Mouse (Mus musculus) mature B cell (primary cell): Measurements from ENCODE around the gene Itsn1.

Experiments
- in situ Hi-C: fragments of 300-500 bp; cut with MboI; formaldehyde crosslinking; loops from 2 replicates; pipeline ENCODE4 v1.14.3; 2019

Itsn1 gene

DNA sequence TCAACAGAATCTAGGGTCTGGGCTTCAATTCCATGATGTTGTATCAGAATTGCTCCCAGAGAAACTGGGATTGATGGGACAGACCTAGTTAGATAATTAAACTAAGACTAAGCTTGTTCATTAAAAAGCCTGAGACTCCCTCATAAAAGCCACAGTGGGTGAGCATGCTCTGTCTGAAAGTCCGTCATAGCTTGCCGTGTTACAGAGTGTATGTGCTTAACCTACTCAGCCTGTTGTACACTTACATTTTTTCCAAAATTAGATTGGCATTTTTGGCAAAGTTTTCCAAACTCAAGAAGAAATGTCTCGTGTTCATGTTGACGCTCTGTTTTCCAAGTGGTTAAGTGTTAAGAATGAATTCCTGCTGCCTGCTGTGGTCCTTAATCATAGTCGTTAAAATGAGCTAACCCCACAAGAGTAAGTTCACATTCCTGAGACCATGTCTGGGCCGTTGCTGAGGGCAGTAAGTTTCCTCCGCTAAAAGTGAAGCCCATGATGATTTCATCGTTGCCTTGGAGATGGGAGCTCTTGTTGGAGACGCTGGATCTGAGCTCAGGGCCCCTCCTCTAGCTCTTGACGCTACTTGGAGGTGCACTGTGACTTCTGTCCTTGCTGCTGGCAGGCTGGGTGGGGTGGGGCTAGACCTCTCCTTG lies 117.1 kb downstream of the Itsn1 start:
- in situ Hi-C loops, result no loop called here

DNA sequence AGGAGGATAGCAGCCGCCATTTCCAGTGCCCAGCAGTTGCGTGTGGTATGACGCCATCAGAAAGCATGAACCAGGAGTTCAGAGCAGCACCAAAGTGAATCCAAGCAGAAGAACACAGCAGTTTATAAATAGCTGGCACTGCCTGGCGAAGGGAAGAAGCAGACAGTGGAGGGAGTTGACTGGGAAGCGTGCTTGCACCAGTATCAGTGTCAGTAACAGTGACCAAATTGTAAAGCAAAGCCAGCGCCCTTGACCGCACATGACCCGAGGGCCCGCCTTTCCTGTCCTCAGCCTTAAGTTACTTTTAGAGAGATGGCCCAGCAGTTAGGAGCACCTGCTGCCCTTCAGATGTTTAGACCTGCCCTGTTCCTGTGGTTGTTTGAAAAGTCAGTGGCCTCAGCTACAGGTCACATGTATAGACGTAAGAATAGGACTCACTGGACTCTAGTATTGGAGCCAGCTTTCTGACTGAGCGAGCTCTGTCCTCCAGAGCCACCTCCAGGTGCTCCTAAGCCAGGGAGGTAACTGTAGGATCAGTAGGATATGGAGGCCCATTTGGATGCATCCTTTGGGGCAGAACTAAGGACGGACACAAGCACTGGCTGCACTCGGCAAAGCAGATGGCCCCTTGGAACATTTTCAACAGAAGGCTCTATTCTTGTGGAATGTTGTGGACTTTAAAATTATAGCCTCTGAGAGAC lies 118.6 kb downstream of the Itsn1 start:
- in situ Hi-C loops, result no loop called here

DNA sequence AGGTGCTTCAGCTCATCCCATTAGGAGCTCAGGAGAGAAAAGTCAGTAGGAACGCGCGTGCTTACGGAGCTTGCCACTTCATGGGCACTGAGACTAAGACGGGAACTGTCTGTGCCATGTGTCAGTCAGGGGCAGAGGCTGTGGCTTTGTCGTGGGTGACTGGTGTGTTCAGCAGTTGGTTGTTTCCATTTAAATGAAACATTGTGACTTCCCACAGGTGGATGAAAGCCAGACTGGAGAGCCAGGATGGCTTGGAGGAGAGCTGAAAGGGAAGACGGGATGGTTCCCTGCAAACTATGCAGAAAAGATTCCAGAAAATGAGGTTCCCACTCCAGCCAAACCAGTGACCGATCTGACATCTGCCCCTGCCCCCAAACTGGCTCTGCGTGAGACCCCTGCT lies 119.4 kb downstream of the Itsn1 start:
- in situ Hi-C loops, result no loop called here

DNA sequence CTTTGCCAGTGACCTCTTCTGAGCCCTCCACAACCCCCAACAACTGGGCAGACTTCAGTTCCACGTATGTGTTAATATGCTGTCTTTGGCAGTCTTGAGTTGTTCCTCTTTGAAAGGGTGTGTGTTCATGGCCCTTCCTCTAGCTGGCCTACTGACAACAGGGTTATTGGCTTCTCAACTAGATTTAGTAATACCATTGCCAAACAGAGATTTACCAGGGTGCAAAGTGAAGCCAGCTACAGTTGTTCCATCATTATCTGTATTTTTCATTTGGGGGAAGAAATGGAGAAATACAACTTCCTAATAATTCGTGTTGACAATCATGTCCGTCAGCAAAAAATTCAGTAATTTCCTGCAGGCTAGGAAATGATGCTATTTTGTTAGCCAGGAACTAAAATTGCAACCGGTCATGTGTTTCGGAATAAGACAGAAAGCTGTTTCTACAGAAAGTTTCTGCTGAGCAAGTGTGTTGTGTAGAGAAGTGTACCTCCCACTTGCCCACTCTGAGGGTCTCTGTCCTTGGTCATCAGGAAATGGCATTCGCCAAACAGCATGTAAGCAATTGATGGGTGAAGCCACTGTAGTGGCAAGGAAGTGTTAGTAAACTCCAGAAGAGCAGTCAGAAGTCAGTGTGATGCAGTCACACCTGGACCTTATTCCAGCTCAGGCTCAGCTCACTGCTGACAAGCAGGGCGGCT lies 120.0 kb downstream of the Itsn1 start:
- in situ Hi-C loops, result no loop called here

DNA sequence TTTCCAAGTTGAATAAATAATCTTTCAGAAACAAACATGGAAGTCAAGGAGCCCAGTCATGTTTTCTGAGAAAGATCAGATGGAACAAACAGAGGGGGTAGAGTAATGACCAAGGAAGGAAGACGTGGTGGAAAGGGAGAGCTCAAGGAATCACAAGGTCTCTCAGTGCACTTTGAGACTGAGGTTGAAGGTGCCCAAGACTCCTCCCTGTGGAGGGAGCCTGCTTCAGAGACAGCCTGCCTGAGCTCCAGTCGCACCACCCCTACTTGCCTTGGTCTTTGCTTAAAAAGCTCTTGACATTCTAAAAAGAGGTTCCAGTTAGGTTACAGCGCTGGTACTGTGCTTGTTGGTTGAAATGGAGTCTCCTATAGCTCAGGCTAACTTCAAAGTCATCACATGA lies 121.1 kb downstream of the Itsn1 start:
- in situ Hi-C loops, result no loop called here

DNA sequence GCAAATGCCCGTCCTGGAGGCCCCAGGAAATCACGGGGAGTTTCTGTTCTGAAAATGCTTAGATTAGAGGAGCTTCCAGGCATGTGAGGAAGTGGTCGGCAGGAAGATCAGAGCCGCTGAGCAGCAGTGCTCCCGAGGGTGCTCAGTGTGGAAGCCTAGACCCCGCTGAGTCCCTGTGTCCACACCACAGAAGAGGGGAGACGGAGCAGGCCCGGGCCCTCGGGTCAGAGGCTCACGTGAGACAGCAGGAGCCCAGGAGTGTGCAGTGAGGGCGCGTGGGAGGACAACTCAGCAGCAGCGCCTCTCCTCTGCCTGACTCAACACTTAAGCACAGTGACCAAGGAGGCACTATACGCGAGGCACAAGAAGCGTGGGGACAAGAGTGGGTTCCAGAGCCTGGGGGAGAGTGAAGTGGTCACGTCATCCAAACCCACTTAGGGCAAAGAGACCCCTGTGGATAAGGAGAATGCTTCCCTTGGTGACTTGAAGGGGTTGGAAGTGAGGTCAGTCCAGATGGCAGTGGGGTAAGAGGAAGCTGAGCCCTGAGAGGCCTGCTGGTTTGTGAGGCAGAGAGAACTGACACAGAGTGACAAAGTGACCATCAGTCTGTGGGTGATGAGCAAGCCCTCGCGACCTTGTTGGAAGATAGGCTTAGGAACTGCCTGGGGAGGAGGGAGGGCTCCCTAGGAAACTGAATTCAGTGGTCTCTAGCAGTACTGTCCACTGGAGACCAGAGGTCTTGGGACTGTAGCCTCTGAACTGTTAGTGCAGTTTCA lies 122.6 kb downstream of the Itsn1 start:
- in situ Hi-C loops, result no loop called here

DNA sequence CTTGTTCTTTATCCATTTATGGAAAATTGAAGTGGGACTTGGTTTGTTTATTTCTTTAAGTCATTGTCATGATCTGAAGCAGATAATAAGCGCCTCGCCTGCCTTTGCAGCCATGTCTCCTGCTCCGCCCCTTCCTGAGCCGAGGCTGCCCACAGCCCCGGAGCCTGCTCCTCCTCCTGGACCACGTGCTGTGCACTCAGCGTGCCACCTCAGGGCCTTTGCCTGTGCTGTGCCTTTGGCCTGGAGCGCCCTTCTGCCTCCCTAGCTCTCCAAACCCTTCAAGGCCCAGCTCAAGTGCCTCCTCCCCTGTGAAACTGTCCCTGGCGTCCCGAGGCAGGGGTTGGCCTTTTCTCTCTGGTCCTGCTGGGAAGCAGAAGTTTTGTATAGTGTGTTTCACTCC lies 123.7 kb downstream of the Itsn1 start:
- in situ Hi-C loops, result no loop called here

DNA sequence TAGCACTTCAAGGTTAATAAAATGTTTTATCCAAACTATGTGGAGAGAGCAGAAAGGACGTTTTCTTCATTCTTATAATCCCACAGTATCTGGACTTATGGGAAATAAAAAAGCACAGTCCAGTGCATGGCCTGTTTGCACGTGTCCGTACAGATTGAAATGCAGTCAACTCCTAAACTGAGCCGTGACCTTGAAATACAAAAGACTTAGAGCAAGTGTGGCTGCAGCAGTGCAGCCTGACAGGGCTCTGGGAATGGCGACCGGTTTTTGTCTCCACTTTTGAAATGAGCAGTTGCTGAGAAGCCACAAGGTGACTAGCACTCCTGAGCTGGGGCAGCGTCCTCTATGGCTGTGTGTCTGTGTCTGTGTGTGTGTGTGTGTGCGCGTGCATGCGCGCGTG lies 124.1 kb downstream of the Itsn1 start:
- in situ Hi-C loops, result no loop called here

DNA sequence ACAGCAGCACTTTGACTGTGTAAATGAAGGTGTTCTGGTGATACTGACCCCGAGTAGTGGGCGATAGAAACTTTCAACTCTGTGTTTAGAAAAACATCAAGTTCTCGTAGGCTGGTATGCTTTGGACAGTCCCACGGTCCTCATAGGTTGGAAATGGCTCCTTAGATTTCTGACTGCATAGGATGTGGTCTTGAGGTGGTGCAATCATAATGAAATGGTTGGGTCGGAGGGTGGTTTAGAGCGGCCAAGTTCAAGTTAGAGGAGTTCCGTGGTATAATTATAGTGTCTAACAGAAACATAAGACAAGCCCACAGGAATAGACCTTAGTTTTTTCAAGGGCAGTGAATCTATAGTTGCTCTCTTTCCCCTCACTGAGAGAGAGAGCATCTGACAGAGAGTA lies 129.6 kb downstream of the Itsn1 start:
- in situ Hi-C loops, result no loop called here

DNA sequence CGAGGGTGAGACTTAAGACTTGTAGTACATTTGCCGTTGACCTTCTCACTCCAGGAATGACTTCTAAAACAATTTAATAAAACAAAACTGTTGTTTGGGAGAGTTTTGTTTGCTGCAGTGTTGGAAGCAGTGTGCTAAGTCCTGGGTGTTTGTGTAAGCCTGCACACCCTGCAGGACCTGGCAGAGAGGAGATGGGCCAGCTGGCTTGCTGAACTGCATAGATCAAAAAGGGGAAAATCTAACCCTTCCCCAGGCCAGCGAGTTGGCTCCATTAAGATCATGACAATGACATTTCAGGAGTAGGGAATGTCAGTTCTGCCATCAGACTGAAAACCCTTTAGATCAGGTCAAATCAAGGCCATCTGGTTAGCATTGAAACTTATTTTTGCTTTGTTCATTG lies 130.1 kb downstream of the Itsn1 start:
- in situ Hi-C loops, result no loop called here

DNA sequence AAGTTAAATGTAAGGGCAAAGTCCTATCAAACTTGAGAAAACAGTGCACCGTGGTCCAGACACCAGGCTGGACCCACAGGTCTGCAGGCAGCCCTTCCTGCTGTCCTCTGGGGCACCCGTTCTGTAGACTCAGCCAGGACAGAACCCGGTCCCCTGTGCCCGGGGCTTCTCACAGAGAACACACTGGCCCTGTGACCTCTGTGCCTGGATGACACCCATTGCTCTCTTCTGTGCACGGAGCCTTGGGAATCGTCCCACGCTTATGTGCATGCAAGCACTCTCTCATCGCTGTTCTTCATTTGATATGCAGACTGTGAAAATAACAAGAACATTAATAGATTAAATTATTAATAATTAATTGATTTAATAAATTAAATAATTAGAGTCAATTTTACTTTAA lies 130.9 kb downstream of the Itsn1 start:
- in situ Hi-C loops, result no loop called here

DNA sequence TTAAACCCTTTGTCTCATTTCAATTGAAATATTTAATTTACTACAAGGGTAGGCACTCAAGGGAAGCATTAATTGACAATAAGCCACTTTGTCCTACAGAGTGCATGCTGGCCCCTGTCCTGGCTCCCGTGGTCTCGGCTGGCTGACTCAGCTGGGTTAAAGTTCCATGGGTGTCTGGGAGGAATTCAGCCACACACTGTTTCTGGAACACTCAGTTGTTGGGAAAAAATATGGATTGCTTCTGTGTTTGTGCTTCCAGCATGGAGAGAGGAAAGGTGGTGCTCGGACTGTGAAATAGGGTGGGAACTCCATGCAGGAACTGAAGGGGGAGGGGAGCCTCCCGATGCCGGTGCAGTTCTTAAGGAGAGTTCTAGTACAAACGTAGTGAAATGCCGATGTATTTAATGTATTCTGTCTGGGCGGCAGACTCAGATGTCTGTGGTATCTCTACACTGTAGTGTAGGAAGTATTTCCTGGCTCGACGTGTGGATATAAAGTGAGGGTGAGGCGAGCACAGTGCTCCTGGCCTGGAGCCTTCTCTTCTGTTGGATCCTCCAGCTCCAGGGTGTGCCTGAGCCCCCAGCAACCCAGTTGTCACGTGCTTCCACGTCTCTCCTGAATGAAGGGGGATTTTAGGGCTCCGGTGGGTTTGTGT lies 131.5 kb downstream of the Itsn1 start:
- in situ Hi-C loops, result no loop called here

DNA sequence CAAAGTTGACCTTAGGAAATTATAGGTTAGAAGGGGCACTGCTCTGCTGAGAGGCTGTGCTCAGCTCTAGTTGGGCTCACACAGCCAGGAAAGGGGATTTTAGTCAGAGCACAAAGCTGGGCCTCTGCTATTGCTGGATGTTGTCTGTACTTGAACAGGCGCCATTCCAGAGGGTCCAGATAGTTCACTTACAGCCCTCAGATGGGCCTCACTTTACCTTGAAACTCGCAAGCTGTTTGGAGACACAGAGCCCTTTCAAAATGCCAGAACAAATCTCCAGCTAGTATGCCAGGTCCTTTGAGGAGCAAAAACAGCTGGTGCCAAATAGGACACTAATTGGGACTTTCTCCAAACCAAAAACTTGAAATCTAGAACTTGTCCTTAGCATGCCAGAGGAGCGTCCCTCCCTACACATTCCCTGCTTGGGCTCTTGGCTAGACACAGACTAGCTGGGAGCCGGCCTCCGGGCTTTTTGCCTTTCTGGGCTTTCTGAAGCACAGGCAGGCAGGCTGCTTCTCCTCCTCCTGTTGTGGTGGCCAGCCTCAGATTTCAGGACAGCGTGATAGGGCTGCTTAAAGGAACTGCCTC lies 132.8 kb downstream of the Itsn1 start:
- in situ Hi-C loops, result no loop called here

DNA sequence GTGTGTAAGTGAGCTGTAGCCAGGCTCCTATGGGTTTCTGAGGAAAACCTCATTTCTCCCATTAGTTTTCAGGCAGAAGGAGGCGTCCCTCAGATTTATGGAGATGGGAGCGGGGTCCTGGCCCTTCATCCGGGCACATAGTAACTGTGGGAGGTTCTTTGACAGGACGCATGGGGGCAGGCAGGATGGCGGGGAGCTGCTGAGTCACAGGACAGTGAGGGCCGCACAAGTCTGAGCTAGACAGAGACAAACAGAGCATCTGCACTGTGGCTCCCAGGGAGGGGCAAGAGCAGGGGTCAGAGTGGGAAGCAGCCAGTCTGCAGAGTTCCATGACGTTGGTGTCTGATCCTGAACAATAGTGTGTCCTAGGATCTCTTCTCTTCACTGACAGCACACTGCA lies 133.8 kb downstream of the Itsn1 start:
- in situ Hi-C loops, result no loop called here

DNA sequence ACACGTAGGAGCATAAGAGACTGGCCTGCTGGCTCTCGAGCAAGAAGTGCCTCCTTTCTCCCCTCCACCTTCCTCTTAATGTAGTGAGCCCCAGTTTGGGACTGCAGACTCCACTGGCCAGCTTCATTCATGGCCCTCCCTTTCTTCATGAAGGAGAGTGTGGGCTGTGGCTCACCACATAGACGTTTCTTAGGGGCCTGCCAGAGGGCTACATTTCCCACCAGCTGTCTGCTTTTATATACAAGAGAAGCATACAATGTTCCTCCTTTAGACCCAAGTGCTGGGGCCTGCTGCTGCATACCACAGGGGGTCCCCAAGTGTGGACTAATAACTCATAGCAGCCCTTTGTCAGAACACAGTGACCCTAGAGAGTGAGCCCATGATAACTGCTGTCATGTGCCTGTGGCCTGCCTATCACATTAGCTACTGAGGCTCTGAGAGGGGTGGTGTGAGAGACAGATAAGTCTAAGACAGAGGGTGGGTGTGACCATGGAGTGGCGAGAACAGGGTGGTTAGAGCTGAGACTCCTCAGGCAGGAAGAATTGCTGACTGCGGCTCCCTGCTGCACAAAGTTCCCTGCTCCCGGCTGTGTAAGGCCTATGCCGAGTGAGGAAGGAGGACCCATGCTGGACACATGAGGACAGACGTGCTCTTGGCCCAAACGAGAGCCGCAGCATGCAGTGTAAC lies 135.7 kb downstream of the Itsn1 start:
- in situ Hi-C loops, result no loop called here

DNA sequence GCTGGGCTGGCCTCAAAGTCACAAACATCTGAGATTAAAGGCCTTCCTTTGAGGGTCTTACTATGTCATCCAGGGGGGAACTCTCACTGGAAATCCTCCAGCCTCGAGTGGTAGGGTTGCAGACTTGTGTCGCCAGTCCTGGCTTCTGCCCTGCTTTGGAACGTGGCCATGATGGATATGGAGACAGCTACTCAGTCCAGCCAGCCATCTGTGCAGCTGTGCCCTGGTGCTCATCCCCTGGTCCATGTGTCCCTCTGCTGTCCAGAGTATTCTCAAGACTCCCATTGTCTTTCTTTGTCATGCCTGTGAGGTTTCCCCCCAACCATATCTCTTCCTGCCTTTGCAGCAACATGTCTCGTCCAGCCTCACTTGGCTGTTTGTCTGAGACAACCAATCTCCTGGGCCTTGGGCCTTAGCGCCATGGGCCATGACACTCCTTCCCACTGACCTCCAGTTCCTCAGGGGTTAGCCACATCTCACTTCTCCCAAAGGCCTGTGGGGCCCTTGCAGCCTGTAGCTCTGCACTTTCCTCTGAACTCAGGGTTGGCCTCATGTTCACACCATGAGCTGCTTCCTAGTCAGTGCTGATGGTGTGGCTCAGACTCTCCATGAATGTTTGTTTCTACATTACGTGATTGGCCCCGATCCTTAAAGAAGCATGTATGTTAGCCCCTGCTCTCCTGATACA lies 136.6 kb downstream of the Itsn1 start:
- in situ Hi-C loops, result no loop called here

DNA sequence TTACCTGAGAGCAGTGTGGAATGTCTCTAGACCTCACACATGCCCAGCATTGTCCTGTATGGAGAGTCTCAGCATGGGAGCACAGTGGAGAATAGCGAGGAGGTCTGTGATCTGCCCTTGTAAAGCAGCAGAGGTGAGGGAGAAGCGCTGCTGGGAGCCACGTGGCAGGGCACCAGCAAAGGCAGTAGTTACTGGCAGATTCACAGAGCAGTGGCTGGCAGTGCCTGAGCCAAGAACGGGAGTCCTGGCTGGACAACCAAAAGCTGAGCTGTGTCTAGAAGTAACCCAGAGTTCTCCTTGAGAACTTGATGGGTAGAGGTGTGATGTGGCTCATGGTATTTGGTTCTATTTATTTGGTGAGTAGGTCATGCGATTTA lies 137.2 kb downstream of the Itsn1 start:
- in situ Hi-C loops, result no loop called here

DNA sequence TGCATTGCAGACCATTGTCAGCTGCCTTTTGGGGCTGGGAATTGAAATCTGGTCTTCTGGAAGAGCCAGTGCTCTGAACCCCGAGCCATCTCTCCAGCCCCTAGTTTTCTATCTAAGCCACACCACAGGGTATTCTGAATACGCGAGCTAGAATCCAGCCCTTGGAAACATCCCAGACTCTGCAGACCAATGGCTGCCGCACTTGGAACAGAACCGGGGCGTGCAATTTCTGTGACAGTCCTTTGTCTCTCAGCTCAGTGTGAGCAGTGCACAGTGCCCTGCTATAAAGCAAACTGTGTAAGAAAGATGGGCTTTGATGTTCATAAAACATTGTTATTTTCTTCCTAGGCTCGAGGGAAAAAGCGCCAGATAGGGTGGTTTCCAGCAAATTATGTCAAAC lies 138.6 kb downstream of the Itsn1 start:
- in situ Hi-C loops, result no loop called here

DNA sequence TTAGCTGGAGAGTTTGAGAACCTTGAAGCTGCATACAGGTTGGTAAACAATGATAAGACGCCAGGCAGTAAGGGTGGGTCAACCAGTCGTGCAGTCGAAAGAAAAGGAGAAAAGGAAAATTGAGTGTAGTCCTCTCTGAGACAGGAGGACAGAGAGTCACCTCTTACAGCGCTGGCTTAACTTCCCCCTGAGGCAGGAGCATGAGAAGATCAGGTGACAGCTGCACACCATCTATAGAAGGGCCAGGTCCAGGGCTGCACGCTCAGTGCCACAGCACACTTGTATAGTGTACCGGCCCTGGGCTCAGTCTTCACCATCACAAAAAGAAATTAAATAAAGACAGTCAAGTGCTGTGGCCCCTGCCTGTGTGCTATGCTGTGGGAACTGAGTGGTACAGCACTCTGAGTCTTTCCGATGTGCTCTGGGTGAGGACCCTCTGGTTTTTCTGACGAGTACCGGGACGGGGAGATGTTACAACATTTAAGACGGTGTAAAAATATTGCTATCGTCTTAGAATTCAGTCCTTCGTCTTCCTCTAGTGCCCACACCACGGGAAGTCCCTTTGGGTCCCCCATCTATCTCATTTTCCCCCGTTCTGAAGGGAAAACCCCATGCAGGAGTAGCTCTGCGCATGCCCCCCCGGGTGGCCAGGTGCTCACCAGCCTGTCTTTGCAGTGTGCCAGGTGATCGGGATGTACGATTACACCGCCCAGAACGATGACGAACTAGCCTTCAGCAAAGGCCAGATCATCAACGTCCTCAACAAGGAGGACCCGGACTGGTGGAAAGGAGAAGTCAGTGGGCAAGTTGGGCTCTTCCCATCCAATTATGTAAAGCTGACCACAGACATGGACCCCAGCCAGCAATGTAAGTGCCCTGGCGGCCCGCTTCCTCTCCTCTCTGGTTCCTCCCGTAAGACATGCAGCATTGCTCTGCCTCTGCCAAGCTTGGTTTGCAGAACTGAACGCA lies 140.1 kb downstream of the Itsn1 start:
- in situ Hi-C loops, result no loop called here
